Mouse (Mus musculus) layer of hippocampus, adult 9-10 months (tissue): ENCODE measurements around the gene Slc39a7.

Source experiments
- DNase-seq: peaks from one replicate; pipeline ENCODE4 v3.0.0; 2022; ENCODE audit warnings: low spot score

Slc39a7 gene

DNA sequence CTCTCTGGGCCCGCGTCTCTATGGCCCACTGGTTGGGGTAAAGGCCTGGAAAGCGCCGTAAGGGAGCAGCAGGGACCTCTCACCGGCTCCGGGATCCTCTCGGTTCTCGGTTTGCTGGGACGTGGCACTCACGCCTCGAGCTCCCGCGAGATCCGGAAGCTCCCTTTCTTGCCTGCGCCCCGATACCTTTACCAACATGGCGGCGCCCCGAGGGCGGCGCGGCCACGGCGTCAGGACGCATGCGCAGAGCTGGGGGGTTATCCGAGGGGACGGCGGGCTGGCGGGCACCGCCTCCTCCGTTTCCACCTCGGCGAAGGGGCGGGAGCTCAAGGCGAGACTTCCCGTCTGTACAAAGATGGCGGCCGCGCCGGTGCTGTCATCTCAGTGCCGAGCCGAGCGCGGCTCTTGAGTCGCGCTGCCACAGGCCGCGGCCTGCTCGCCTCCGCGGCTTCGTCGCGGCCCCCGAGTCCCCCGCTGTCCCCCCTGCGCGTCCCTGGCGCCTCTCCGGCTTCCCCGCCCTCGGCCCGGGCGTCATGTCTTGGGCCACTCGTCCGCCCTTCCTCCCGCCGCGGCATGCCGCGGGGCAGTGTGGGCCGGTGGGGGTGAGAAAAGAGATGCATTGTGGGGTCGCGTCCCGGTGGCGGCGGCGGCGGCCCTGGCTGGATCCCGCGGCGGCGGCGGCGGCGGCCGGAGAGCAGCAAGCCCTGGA is at the start of gene Slc39a7, which contains the start of gene Rxrb:
TSS of gene Slc39a7 (minus strand) at position 218 of the 709 bp plus-strand sequence.
TSS of gene Rxrb (plus strand) at position 348 of the 709 bp plus-strand sequence.
- DNase-seq, result peak; percentile 94

DNA sequence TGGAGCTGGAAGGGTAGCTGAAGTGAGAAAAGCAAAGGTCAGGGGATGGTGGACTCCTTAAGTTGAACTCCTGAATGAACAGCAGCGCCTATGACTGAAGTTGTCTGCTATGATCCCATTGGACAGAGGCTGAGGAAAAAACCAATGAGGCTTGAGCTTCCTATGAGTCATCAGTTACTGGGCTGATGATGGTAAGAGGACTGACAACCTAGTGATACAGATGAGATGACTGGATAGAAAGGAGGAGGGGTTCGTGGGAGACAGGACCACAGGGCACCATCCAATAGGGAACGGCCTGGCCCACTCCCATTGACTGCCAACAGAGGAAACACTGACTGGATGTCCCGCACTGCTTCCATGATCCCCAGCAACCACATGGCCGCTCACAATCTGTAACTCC is 48.1 kb upstream of the Slc39a7 start:
- DNase-seq, result peak; percentile 45

DNA sequence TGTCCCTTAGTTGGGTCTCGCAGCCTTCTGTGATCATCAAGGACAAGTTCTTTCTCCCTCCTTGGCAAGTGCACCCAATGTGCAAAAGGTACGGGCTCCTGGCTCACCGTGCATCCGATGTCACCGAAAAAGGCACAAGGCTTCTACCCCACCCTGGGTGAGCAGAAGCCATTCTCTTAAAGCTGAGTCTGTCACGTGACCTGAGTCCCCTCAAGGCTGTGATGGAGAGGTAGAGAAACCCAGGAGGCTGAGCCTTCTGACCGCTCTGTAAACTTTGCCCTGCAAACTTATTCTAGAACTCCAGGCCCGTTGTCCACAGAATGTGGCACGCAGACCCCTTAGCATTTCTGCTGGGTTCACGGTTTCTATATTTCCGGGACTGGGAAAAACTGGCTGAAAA is 47.5 kb upstream of the Slc39a7 start:
- DNase-seq, result no peak

DNA sequence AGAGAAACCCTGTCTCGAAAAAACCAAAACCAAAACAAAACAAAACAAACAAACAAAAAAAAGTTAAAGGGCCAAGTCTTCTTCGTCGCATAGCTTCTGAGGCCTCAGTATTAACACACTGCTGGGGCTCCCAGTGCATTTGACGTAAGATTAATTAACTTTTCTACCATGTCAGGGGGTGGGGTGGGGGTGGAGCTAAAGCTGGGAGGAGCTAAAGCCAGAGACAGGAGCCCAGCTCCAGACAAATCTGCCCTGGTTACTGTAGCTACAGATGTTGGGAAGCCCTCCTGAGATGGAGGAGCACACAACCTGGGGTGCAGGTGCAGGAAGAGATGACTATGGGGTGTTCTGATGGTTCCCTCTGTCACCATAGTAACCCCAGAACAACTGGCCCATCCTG is 46.7 kb upstream of the Slc39a7 start:
- DNase-seq, result no peak

DNA sequence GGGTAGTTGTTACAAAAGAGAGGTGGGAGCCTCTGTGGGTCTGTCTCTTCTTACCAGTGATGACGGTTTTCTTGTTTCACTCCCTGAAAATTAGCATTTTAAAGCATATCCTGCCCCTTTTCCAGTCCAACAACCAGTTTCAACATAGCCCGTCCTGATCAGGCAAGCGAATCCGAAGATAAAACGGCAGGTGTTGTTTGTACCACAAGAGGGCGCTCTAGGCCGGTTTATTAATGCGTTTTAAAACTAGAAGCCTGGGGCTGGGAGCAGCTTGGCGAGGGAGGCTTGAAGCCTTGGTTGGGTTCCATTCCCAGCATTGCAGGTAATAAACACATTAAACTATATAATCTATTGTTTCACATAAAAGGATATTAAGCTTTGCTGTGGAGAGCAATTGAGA is 46.1 kb upstream of the Slc39a7 start:
- peak; percentile 39 for DNase-seq

DNA sequence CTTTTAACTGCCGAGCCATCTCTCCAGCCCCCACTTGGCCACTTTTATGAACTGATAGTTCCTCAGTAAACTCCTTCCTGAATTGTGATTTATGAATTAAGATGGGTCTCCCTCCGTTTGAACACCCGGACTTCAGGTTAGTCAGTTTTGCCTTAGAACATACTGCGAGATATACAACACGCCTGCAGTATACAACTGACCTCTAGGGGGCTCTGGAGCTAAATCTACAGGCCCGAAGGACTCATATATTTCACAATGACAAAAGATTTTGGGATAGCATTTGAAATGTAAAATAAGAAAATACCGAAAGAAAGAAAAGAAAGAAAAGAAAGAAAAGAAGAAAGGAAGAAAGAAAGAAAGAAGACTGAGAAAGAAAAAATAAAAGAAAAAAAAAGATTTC is 43.8 kb upstream of the Slc39a7 start:
- DNase-seq, result peak; percentile 79

DNA sequence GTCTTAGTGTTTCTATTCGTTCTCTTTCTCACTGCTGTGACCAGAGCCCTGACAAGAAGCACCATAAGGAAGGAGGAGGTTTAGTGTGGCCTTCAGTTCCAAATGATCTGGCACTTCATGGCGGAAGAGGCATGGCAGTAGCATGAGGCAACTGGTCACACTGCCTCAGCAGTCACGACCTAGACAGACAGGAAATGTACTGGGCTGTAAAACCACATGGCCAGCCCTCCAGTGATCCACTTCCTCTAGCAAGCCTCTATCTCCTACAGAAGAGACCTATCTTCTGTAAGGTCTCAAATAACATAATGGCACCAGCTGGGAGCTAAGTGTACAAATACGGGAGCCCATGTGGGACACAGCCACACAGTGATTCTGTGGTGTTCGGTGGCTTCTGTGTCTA is 40.6 kb upstream of the Slc39a7 start:
- DNase-seq, result no peak

DNA sequence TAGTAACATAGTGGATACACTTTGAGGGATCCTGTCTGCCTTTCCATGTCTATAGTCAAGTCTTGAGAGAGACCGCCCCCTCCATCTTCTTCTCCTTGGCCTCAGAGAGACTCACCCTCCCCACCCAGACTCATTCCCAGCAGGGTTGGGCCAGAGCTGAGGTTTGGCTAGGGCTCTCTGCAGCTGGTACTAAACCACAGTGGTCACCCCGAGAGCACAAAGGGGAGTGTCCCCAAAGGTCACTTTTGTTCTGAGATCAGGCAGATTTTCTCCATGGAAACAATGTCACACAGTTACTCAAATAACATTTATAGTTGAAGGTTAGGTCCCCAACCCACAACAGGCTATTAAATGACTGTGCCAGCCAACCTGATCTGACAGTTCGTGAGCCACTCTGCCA is 37.4 kb upstream of the Slc39a7 start:
- no peak for DNase-seq

DNA sequence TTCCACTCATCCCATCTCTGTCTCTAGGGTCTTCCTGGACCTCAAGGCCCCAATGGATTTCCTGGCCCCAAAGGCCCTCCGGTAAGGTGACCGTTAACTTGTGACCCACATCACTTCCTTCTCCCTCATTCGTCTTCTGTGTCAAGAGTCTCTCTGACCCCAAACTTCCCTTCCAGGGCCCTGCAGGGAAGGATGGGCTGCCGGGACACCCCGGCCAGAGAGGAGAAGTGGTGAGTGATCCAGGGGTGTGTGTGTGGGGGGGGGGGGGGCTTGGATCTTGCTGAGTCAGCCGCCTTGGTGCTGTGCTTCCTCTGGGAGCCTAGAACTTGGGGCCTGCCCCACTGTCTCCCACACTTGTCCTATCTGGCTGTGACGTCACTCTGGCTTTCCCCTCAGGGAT is 25.7 kb upstream of the Slc39a7 start:
- DNase-seq, result no peak

DNA sequence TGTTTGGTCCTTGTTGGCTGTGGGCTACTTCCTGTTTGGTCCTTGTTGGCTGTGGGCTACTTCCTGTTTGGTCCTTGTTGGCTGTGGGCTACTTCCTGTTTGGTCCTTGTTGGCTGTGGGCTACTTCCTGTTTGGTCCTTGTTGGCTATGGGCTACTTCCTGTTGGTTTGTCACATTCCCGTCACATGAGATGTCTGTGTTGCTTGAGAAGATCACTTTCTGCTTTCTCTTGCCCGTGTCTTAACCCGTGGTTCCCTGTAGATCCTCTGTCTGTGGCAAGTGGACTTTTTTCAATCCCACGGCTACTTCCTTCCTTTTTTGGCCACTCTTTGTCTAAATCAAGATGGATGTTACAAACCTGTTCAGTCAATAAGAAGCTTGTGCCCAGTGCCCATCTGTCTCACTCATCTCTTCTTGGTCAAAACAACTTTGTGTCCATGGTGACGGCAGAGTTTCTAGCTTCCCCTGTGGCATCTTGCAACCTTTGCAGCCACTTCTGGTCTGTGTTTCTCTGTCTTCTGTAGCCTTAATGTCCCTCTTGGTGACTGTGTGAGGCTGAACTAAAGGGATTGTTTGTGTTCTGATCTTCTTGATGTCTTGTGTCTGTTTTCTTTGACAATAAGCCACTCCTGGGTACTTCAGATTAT is 16.0 kb upstream of the Slc39a7 start:
- DNase-seq, result no peak

DNA sequence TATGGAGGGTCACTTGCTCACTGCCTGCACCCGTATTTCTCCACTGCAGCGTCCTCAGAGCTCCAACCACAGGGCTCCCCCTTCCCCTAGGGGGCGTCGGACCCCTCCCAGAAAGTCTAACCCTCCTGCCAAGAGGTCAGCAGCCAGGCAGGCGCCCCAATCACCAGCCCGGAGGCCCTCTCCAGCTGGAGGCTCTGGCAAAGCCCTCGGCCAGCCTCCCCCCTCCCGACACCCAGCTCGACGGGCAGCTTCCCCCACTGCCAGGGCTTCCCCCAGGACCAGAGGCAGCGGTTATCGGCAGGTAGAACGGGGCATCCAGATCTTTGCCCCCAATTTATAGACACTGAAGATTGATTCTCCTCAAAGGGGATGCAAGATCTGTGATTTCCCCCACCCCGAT is 14.5 kb upstream of the Slc39a7 start:
- no peak for DNase-seq

DNA sequence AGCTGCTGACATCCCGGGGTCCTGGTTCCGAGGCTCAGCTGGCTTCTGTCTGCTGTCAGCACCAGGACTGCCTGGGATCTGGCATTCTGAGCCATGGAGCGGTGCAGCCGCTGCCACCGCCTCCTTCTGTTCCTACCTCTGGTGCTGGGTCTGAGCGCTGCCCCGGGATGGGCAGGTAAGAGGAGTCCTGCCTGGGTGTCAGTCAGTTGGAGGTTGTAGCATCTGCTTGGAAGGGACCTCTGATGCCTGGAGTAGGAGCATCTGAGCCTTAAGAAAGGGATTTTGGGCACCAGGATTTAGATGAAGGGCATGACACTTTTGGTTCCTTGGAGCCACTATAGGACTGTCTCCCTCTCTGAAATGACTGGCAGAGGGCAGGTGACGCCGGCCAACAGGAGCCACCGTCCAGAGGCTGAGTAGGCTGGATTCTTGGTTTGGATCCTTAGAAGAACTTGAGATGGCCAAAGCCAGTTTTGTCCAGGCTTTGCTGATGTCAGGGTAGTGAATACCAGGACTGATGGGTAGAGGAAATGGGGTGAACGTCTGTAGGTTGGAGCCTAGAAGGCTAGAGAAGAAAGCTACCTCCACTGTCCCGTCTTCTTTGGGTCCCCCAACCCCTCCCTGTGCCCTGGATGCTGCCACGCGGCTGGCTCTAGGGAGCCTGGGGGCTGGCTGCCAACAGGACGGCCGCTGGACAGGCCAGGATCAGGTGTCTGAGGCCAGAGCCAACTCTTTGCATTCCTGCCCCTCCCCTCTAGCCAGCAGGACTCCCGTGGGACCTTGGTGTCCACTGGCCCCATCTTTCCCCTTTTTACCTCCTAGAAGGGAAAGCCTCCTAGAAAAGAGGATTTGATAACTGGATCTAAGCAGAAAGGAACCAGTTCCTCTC is 8.3 kb upstream of the Slc39a7 start:
- DNase-seq, result no peak

DNA sequence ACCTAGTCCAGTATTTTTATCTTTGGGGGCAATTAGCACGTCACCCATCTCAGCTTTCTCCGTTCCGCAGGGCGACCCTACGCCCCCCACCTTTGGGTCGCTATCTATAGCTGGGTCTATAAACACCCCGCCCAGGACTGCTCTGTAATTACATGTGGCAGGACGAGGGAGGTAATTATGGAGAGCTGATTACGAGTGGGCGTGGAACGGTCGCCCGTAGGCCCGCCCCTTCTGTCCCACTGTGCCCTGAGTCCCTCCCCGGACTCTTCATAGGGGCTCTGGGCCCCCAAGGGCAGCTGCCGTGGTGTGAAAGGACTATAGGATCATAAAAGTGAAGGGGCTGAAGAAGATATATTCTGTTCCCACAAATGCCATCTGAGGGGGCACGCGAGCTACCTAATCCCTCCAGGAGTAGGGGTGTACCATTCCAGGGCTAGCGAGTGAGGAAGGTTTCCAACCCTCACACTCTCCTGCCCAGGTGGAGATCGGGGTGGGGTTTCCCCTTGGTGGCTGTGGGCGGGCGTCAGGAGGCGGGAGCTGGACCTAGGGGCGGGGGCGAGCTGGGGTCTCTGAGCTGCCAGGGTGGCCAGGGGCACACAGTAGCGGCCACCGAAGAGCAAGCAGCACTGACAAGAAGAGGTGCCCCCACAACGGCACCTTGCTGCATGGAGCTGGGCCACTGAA is 7.5 kb upstream of the Slc39a7 start, which contains the start of gene Col11a2:
TSS of gene Col11a2 (plus strand) at position 560 of the 684 bp plus-strand sequence.
- no peak for DNase-seq

DNA sequence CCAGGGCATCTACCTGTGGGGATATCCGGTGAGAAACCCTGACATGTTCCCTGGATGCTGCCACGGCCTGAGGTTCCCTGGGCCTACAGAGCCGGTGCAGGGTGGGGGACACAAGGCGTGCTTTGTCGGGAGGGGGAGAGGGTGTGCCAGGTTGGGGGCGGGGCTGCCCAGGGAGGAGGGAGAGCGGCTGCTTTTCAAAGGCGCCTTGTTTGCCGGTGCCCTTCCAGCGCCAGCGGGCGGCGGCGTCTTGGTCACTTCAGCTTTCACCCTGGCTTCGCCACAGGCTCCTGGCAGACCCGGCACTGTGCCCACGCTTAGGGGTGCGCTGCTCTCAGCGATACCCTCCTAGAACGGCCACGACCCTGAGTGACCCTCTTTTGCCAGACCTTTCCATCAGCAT is 7.0 kb upstream of the Slc39a7 start:
- no peak for DNase-seq

DNA sequence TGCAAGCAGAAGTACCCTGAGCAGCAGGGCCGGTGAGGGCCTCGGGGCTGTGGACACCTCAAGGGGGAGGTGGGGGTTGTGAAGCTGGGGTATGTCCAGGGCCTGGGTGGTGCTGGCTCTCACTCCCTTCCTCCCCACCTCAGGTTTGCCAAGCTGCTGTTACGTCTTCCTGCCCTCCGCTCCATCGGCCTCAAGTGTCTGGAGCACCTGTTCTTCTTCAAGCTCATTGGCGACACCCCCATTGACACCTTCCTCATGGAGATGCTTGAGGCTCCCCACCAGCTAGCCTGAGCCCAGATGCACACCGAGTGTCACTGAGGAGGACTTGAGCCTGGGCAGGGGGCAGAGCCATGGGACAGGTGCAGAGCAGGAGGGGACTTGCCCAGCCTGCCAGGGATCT is 5.8 kb upstream of the Slc39a7 start:
- no peak for DNase-seq

DNA sequence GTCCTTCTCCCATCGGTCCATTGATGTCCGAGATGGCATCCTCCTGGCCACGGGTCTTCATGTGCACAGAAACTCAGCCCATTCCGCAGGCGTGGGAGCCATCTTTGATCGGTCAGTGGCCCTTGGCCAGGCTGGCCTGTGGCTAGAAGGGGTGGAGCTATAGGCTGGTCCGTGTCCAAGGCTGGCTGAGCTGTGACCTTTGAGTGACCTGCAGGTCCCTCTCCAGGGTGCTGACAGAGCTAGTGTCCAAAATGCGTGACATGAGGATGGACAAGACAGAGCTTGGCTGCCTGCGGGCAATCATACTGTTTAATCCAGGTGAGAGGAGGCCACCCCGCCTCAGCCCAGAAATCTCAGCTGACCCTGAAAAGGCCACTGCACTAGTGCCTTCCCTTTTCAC is 5.2 kb upstream of the Slc39a7 start:
- no peak for DNase-seq

DNA sequence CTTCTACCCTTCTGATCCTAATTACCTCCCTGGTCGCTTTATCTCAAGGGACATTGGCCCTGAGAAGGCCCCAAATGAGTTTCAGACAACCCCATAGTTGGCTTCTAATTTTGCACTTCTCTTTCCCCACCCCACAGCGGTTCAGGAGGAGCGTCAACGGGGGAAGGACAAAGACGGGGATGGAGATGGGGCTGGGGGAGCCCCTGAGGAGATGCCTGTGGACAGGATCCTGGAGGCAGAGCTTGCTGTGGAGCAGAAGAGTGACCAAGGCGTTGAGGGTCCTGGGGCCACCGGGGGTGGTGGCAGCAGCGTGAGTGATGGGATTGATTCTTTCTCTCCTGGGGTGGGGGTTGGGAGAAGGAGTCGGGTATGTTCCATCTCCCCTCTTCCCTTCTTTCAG is 4.0 kb upstream of the Slc39a7 start:
- no peak for DNase-seq

DNA sequence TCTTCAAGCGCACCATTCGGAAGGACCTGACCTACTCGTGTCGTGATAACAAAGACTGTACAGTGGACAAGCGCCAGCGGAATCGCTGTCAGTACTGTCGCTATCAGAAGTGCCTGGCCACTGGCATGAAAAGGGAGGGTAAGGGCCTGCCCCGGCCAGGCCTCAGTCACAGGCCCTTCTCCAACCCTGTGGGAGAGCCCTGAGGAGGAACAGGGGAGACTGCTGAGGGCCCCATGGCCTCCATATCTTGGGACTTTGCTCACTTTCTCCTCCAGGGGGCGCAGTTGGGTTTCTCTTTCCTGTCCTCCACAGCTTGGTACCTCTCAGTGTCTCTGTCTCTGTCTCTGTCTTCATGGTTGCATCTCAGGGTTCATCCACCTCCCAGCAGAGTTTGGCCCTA is 2.6 kb upstream of the Slc39a7 start:
- DNase-seq, result no peak

DNA sequence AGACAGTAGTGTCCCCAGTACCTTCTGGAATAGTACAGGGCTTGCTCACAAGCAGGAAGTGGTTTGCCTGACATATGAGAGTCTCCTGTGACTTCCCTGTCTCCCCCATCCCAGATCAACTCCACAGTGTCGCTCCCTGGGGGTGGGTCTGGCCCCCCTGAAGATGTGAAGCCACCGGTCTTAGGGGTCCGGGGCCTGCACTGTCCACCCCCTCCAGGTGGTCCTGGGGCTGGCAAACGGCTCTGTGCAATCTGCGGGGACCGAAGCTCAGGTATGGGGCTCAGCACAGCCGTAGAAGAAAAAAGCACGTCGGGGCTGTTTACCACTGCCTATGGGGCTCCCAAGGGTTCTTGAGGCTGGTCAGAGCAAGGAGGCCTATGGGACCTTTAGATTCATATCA is 2.0 kb upstream of the Slc39a7 start:
- no peak for DNase-seq

DNA sequence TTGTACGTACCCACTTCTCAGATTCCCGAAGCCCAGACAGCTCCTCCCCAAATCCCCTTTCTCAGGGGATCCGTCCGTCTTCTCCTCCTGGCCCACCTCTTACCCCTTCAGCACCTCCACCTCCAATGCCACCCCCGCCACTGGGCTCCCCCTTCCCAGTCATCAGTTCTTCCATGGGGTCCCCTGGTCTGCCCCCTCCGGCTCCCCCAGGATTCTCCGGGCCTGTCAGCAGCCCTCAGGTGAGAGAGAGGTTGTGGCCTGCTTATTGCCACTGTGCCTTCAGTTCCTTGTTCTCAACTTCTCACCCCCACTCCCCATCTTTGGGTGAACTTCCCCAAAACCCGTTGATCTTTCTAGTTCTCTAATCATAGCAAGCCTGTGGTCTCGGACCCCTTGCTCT is 1.3 kb upstream of the Slc39a7 start:
- DNase-seq, result no peak

DNA sequence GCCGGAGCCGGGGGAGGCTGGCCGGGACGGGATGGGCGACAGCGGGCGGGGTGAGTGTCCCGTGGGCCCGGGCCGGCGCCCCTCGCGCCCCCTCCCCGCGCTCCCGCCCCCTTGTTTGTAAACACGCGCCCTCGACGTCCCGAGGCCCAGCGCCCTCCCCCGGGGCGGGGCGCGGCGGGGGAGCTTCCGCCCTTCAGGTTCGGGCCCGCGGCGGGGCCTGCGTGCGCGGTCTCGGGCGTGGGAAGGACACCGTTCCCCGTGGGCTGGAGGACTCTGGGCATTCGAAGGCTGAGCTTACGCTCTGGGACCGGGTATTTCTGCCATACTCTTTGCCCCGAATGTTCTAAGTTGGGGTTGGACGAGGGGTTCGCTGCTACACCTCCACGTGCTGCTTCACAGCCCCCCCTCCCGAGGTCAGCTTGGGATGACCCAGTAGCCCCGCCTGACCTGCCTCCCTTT is 721 bp upstream of the Slc39a7 start:
- DNase-seq, result no peak

DNA sequence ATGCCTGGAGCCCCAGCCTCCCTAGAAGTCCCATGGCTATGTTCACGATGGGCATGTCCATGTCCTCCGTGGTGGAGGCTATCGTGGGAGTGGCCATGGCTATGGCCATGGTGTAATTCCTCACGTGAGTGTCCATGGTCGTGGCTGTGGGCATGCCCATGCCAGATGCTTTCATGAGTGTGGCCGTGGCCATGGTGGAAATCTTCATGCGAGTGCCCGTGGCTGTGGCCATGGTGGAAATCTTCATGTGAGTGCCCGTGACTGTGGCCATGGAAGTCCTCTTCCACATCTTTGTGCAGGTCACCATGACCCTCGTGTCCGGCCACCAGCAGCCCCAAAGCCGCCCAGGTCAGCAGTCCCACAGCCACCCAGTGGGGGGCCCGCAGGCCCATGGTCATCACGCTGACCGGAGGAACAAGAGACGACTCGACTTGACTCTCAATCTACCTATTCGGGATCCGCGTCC is 588 bp downstream of the Slc39a7 start:
- no peak for DNase-seq
